Comparison of ENCODE assay signal across 9 mouse cellular contexts in genomic region chr14:23400777-23401469, GRCm38 (mm10).
A peak's percentile ranks its signal among the peaks of the same experiment; 100 is the strongest.
DNase-seq lines count a peak whose midpoint lies in the region; ATAC-seq and TF ChIP-seq lines count a peak whose summit lies in the region.
"Had no signal": no experiment of that assay in that cellular context is flagged by ENCODE, and none has a peak within 500 bp of the region (broad histone marks: within the 10 kb centered on the region; RNA-seq: fewer than 3 reads in every experiment).

No protein-coding gene starts in this region.

- DNase-seq in heart, adult 18-20 months = peak; percentile 31 to 62
- no peak for DNase-seq in heart, postnatal 25 days (ENCODE audit: low spot score)
- DNase-seq in adrenal gland, postnatal 14 days = peak; percentile 71
- DNase-seq in layer of hippocampus, adult 9-10 months (ENCODE audit: low spot score) = peak; percentile 59
- peak; percentile 39 for DNase-seq in stomach, postnatal 0 days (ENCODE audit: low spot score)
- DNase-seq: liver, embryonic 13.5 days had no signal

- intact Hi-C loops in heart, postnatal 25 days (cut with DNase I) = loop anchor here (10.0 kb wide), 3 partner anchors 124 to 1416 kb away; partner anchors contain the start of gene Zfp503

- no peaks in the 10 kb centered on the region for H3K9me3 ChIP-seq in embryonic facial prominence, embryonic 15.5 days (replicated peaks)
- H3K9me3 ChIP-seq in hindbrain, embryonic 13.5 days = no peaks in the 10 kb centered on the region
- H3K9me3 ChIP-seq in stomach, postnatal 0 days (ENCODE audit: control insufficient read depth, low read length) = no peaks in the 10 kb centered on the region
- H3K9me3 ChIP-seq: liver, embryonic 13.5 days had no signal

- WGBS in embryonic facial prominence, embryonic 15.5 days = 14% methylated on average over 6 of the region's 6 CpGs
- 17% methylated on average over 6 of the region's 6 CpGs for WGBS in hindbrain, embryonic 13.5 days
- 10% methylated on average over 6 of the region's 6 CpGs for WGBS in stomach, postnatal 0 days

- no peak for TF ChIP-seq EP300 in stomach, postnatal 0 days (optimal IDR thresholded peaks at IDR 0.05)

- peak; percentile 83 for TF ChIP-seq CTCF in stomach, postnatal 0 days (IDR thresholded peaks at IDR 0.05; ENCODE audit: low read depth)

- H3K4me2 ChIP-seq in embryonic facial prominence, embryonic 15.5 days (replicated peaks) = no peak overlapping the region
- no peak overlapping the region for H3K4me2 ChIP-seq in hindbrain, embryonic 13.5 days
- H3K4me2 ChIP-seq in stomach, postnatal 0 days (replicated peaks; ENCODE audit: low read depth) = no peak overlapping the region
- H3K4me2 ChIP-seq: liver, embryonic 13.5 days had no signal

- no peak overlapping the region for H3K9ac ChIP-seq in embryonic facial prominence, embryonic 15.5 days
- H3K9ac ChIP-seq in hindbrain, embryonic 13.5 days = no peak overlapping the region
- H3K9ac ChIP-seq in stomach, postnatal 0 days (ENCODE audit: low read length) = no peak overlapping the region
- H3K9ac ChIP-seq: liver, embryonic 13.5 days had no signal

- H3K27me3 ChIP-seq in embryonic facial prominence, embryonic 15.5 days = no peaks in the 10 kb centered on the region
- peaks cover 16% of the 10 kb centered on the region; the same call in 1 of the 2 replicates for H3K27me3 ChIP-seq in hindbrain, embryonic 13.5 days
- H3K27me3 ChIP-seq in stomach, postnatal 0 days (ENCODE audit: control insufficient read depth, insufficient read depth, low read length) = no peaks in the 10 kb centered on the region
- H3K27me3 ChIP-seq: liver, embryonic 13.5 days had no signal

- H3K4me1 ChIP-seq in embryonic facial prominence, embryonic 15.5 days = 0 out of 2 replicates have a peak, but pooled peaks cover 3% of the 10 kb centered on the region
- 0 out of 2 replicates have a peak, but pooled peaks cover 3% of the 10 kb centered on the region for H3K4me1 ChIP-seq in hindbrain, embryonic 13.5 days (replicated peaks)
- no peaks in the 10 kb centered on the region for H3K4me1 ChIP-seq in stomach, postnatal 0 days (replicated peaks; ENCODE audit: control insufficient read depth, insufficient read depth)
- H3K4me1 ChIP-seq: liver, embryonic 13.5 days had no signal

- ATAC-seq in embryonic facial prominence, embryonic 15.5 days (ENCODE audit: insufficient number of reproducible peaks, low FRiP score, low TSS enrichment, low read depth) = peak; percentile 76
- peak; percentile 74; the same call in 1 of the 2 replicates for ATAC-seq in hindbrain, embryonic 13.5 days (ENCODE audit: low FRiP score)
- ATAC-seq in megakaryocyte progenitor cell, adult 5-6 weeks (replicated peaks; ENCODE audit: poor library complexity) = peak; percentile 92
- ATAC-seq in stomach, postnatal 0 days (ENCODE audit: low FRiP score, low TSS enrichment) = peak; percentile 67; the same call in 1 of the 2 replicates

- no peak overlapping the region for H3K4me3 ChIP-seq in embryonic facial prominence, embryonic 15.5 days (replicated peaks)
- no peak overlapping the region for H3K4me3 ChIP-seq in hindbrain, embryonic 13.5 days
- H3K4me3 ChIP-seq in stomach, postnatal 0 days (ENCODE audit: low read depth, low read length) = no peak overlapping the region
- H3K4me3 ChIP-seq: liver, embryonic 13.5 days had no signal

- H3K27ac ChIP-seq in embryonic facial prominence, embryonic 15.5 days (replicated peaks) = 0 out of 2 replicates have a peak overlapping the region, but pooled peaks have one; percentile 34
- H3K27ac ChIP-seq in hindbrain, embryonic 13.5 days = no peak overlapping the region
- H3K27ac ChIP-seq in stomach, postnatal 0 days (replicated peaks) = no peak overlapping the region
- H3K27ac ChIP-seq: liver, embryonic 13.5 days had no signal

- no peaks in the 10 kb centered on the region for H3K36me3 ChIP-seq in embryonic facial prominence, embryonic 15.5 days
- H3K36me3 ChIP-seq in hindbrain, embryonic 13.5 days = no peaks in the 10 kb centered on the region
- H3K36me3 ChIP-seq in stomach, postnatal 0 days (ENCODE audit: control insufficient read depth, insufficient read depth, low read length) = no peaks in the 10 kb centered on the region
- H3K36me3 ChIP-seq: liver, embryonic 13.5 days had no signal
